Mouse (Mus musculus): Measurements from ENCODE around the gene Magel2.

GRCm38 (mm10) chr7:62378529-62378928 is 1.7 kb downstream of the Magel2 start:
- TF ChIP-seq CTCF (IDR thresholded peaks at IDR 0.05; ENCODE audit: borderline replicate concordance, control insufficient read depth, extremely low read depth, insufficient read depth, low read length, poor library complexity) (no peak), POLR2A (IDR thresholded peaks at IDR 0.05; ENCODE audit: control insufficient read depth, extremely low read depth, insufficient read depth, low read length, poor library complexity) (no peak)
